Mouse (Mus musculus) bone marrow macrophage, adult 2 months (primary cell): Measurements from ENCODE around the gene Ffar2.

ENCODE experiments used
- CTCF ChIP-seq: IDR thresholded peaks from 2 replicates; pipeline ENCODE4 v1.5.1; 2012; ENCODE audit warnings: low read depth, mild to moderate bottlenecking, low read length, moderate library complexity
- POLR2A ChIP-seq: IDR thresholded peaks from 2 replicates; pipeline ENCODE4 v1.6.1; 2012; ENCODE audit warnings: mild to moderate bottlenecking, low read depth, low read length, borderline replicate concordance

- TF ChIP-seq CTCF (no peak), POLR2A (no peak)
Observed at GRCm38 (mm10) chr7:30826660-30827059, 3.1 kb upstream of the Ffar2 start.
